Mouse (Mus musculus) urinary bladder, adult 2 months (tissue): ENCODE measurements around the gene Cyp2ab1. TPM values are rescaled to one million over a fixed set of nuclear protein-coding genes. Genes with fewer than 3 reads are reported as not detected.
"Not testable (repeated sequence)": the region's sequence is repeated elsewhere in the genome, so short reads cannot be mapped to it uniquely, and the experiment has no call there.

Experiments
- DNase-seq: peaks from one replicate; pipeline ENCODE4 v3.0.0; 2022; ENCODE audit warnings: low spot score
- polyA plus RNA-seq: library from polyadenylated mRNA; depleted of rRNA; stranded (reverse); fragments of >200 nt; gene quantifications from 2 replicates; pipeline ENCODE4 v1.2.3, GENCODE M21; 2012; rRNA removed

Gene Cyp2ab1
- polyA plus RNA-seq: 0.41 and 0.62 TPM in 2 replicates

- DNase-seq: no peak
Observed at GRCm38 (mm10) chr16:20325286-20325685, at the start of gene Cyp2ab1. Gene Cyp2ab1 (minus strand): TSS chr16:20325404.

GRCm38 (mm10) chr16:20371731-20372130 is 46.5 kb upstream of the Cyp2ab1 start:
- no peak for DNase-seq

- no peak for DNase-seq
Observed at GRCm38 (mm10) chr16:20368221-20368620, 43.0 kb upstream of the Cyp2ab1 start.

- DNase-seq: no peak
Observed at GRCm38 (mm10) chr16:20362121-20362520, 36.9 kb upstream of the Cyp2ab1 start.

GRCm38 (mm10) chr16:20361496-20361895 is 36.3 kb upstream of the Cyp2ab1 start:
- not testable (repeated sequence) for DNase-seq

GRCm38 (mm10) chr16:20359643-20360295 is 34.6 kb upstream of the Cyp2ab1 start:
- no peak for DNase-seq

- DNase-seq: no peak
Observed at GRCm38 (mm10) chr16:20357837-20358236, 32.6 kb upstream of the Cyp2ab1 start.

GRCm38 (mm10) chr16:20354762-20355161 is 29.6 kb upstream of the Cyp2ab1 start:
- no peak for DNase-seq

- no peak for DNase-seq
Observed at GRCm38 (mm10) chr16:20354011-20354410, 28.8 kb upstream of the Cyp2ab1 start.

- DNase-seq: no peak
Observed at GRCm38 (mm10) chr16:20345464-20345863, 20.3 kb upstream of the Cyp2ab1 start.

- DNase-seq: no peak
Observed at GRCm38 (mm10) chr16:20338616-20339015, 13.4 kb upstream of the Cyp2ab1 start.

- DNase-seq: no peak
Observed at GRCm38 (mm10) chr16:20334918-20335317, 9.7 kb upstream of the Cyp2ab1 start.

GRCm38 (mm10) chr16:20328306-20328705 is 3.1 kb upstream of the Cyp2ab1 start:
- DNase-seq: no peak

- DNase-seq: no peak
Observed at GRCm38 (mm10) chr16:20323907-20324306, 1.3 kb downstream of the Cyp2ab1 start.

- DNase-seq: no peak
Observed at GRCm38 (mm10) chr16:20322274-20322673, 2.9 kb downstream of the Cyp2ab1 start.

- DNase-seq: no peak
Observed at GRCm38 (mm10) chr16:20316770-20317169, 8.4 kb downstream of the Cyp2ab1 start.

- DNase-seq: no peak
Observed at GRCm38 (mm10) chr16:20315266-20315665, 9.9 kb downstream of the Cyp2ab1 start.

GRCm38 (mm10) chr16:20312272-20312671 is 12.9 kb downstream of the Cyp2ab1 start:
- no peak for DNase-seq

- DNase-seq: peak; percentile 57
Observed at GRCm38 (mm10) chr16:20301770-20302649, 23.2 kb downstream of the Cyp2ab1 start, which contains the start of gene Parl. Gene Parl (minus strand): TSS chr16:20302387.

- DNase-seq: no peak
Observed at GRCm38 (mm10) chr16:20300076-20300475, 25.1 kb downstream of the Cyp2ab1 start.

GRCm38 (mm10) chr16:20280238-20280637 is 45.0 kb downstream of the Cyp2ab1 start:
- no peak for DNase-seq

- no peak for DNase-seq
Observed at GRCm38 (mm10) chr16:20279395-20279794, 45.8 kb downstream of the Cyp2ab1 start.

GRCm38 (mm10) chr16:20272994-20273393 is 52.2 kb downstream of the Cyp2ab1 start:
- DNase-seq: no peak
